In the genomic region with DNA sequence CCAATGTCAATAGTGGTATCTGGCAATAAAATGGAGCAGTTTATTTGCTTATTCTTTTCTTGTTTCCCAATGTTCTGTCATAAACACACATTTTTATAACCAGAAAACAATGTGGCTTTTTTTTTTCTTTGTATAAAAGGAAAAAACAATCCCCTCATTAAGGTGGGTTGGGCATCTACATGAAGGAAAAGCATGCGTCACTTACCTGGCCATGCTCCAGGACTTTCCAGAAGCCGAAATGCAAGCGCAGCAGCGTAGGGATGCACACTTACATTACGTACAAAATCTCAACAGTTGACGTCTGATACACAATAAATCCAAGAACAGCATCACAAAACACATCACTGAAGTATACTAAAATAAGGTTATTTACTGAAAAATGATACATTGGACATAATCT, we compare ENCODE assay signal across 47 mouse cellular contexts. TPM values are rescaled to one million over a fixed set of nuclear protein-coding genes. Genes with fewer than 3 reads are reported as not detected.
"Had no signal": no experiment of that assay in that cellular context is flagged by ENCODE, and none has a peak within 500 bp of the region (broad histone marks: within the 10 kb centered on the region; RNA-seq: fewer than 3 reads in every experiment).

No protein-coding gene starts in this region.

- H3K4me2 ChIP-seq: heart, embryonic 11.5 days; heart, embryonic 12.5 days; heart, embryonic 13.5 days; heart, embryonic 15.5 days; hindbrain, embryonic 12.5 days; hindbrain, embryonic 13.5 days; hindbrain, embryonic 14.5 days; hindbrain, embryonic 15.5 days; intestine, embryonic 15.5 days; kidney, embryonic 15.5 days had no signal

- H3K4me3 ChIP-seq: heart, adult 2 months; heart, embryonic 10.5 days; heart, embryonic 12.5 days; heart, embryonic 13.5 days; heart, embryonic 15.5 days; hindbrain, embryonic 10.5 days; hindbrain, embryonic 12.5 days; hindbrain, embryonic 13.5 days; hindbrain, embryonic 15.5 days; intestine, embryonic 15.5 days; kidney, embryonic 15.5 days; layer of hippocampus, adult 2 months; left cerebral cortex, adult 2 months had no signal

- DNase-seq: heart, adult 2 months; heart, postnatal 10 days; heart, postnatal 14 days; heart, postnatal 36 days; kidney, adult 11 months; kidney, adult 18-20 months; kidney, adult 8-10 months; kidney, adult 9 months; kidney, postnatal 10 days; kidney, postnatal 14 days; layer of hippocampus, adult 9-11 months; layer of hippocampus, postnatal 36 days had no signal

- H3K27me3 ChIP-seq: heart, embryonic 12.5 days; heart, embryonic 13.5 days; heart, embryonic 15.5 days; hindbrain, embryonic 12.5 days; hindbrain, embryonic 13.5 days; hindbrain, embryonic 15.5 days; intestine, embryonic 15.5 days; kidney, embryonic 15.5 days had no signal

- H3K4me1 ChIP-seq: heart, embryonic 10.5 days; heart, embryonic 12.5 days; heart, embryonic 15.5 days; hindbrain, embryonic 10.5 days; hindbrain, embryonic 12.5 days; hindbrain, embryonic 13.5 days; hindbrain, embryonic 15.5 days; intestine, embryonic 15.5 days; kidney, embryonic 15.5 days had no signal

- H3K9me3 ChIP-seq: heart, embryonic 10.5 days; heart, embryonic 12.5 days; heart, embryonic 13.5 days; heart, embryonic 15.5 days; hindbrain, embryonic 10.5 days; hindbrain, embryonic 12.5 days; hindbrain, embryonic 13.5 days; hindbrain, embryonic 15.5 days; intestine, embryonic 15.5 days; kidney, embryonic 15.5 days had no signal

- H3K27ac ChIP-seq: heart, adult 2 months; heart, embryonic 10.5 days; heart, embryonic 13.5 days; heart, embryonic 15.5 days; hindbrain, embryonic 10.5 days; hindbrain, embryonic 12.5 days; hindbrain, embryonic 13.5 days; hindbrain, embryonic 14.5 days; hindbrain, embryonic 15.5 days; hindbrain, postnatal 0 days; intestine, embryonic 15.5 days; kidney, embryonic 15.5 days; kidney, postnatal 0 days; layer of hippocampus, adult 2 months; left cerebral cortex, adult 2 months had no signal

- H3K9ac ChIP-seq: heart, embryonic 12.5 days; heart, embryonic 13.5 days; heart, embryonic 15.5 days; hindbrain, embryonic 12.5 days; hindbrain, embryonic 13.5 days; hindbrain, embryonic 14.5 days; hindbrain, embryonic 15.5 days; intestine, embryonic 15.5 days; kidney, embryonic 15.5 days had no signal

- ATAC-seq: hindbrain, embryonic 16.5 days; hindbrain, postnatal 0 days; inflammation-experienced regulatory T-cells, adult 6 months; intestine, embryonic 15.5 days; intestine, embryonic 16.5 days; intestine, postnatal 0 days had no signal

RNA-seq across cellular contexts. Expression of a gene that starts 35.5 kb away (rescaled TPM):
- total RNA-seq: hematopoietic stem cell, adult 5-6 weeks had no signal

RNA-seq across cellular contexts. Expression of a gene that starts 36.1 kb away (rescaled TPM):
- total RNA-seq: hematopoietic stem cell, adult 5-6 weeks had no signal
- polyA plus RNA-seq: inflammation-experienced regulatory T-cells, adult 6 months had no signal

RNA-seq across cellular contexts. Expression of a gene that starts 55.5 kb away (rescaled TPM):
- total RNA-seq: heart, adult 2 months; heart, adult 8-10 months; heart, postnatal 10 days; heart, postnatal 14 days; heart, postnatal 25 days; heart, postnatal 36 days; hematopoietic stem cell, adult 5-6 weeks; hindbrain, postnatal 0 days; layer of hippocampus, adult 18-20 months; layer of hippocampus, adult 2 months; layer of hippocampus, adult 8-10 months; layer of hippocampus, postnatal 10 days; layer of hippocampus, postnatal 14 days; layer of hippocampus, postnatal 25 days; layer of hippocampus, postnatal 36 days; left cerebral cortex, adult 18-20 months; left cerebral cortex, adult 2 months had no signal
- polyA plus RNA-seq: heart, adult 2 months; heart, embryonic 10.5 days; heart, embryonic 11.5 days; heart, embryonic 12.5 days; heart, embryonic 13.5 days; heart, embryonic 14.5 days; heart, embryonic 15.5 days; heart, embryonic 16.5 days; heart, postnatal 0 days; hindbrain, embryonic 10.5 days; hindbrain, embryonic 11.5 days; hindbrain, embryonic 12.5 days; hindbrain, embryonic 13.5 days; hindbrain, embryonic 14.5 days; hindbrain, embryonic 15.5 days; hindbrain, embryonic 16.5 days; hindbrain, postnatal 0 days; inflammation-experienced regulatory T-cells, adult 6 months; intestine, embryonic 14.5 days; intestine, embryonic 15.5 days; intestine, embryonic 16.5 days; intestine, postnatal 0 days; kidney, embryonic 14.5 days; kidney, embryonic 15.5 days had no signal
